In genomic region chr10:40459141-40459540, GRCm38 (mm10) we compare ENCODE assay signal across 12 mouse cellular contexts.
"Had no signal": no experiment of that assay in that cellular context is flagged by ENCODE, and none has a peak within 500 bp of the region (broad histone marks: within the 10 kb centered on the region; RNA-seq: fewer than 3 reads in every experiment).

No protein-coding gene starts in this region.

- DNase-seq: left cerebral cortex, postnatal 4 days; liver; liver, embryonic 13.5 days; liver, postnatal 0 days; lung, adult 18-20 months; lung, adult 2 months; lung, embryonic 14.5 days; lung, postnatal 10 days; lung, postnatal 14 days; lung, postnatal 36 days; lung, postnatal 4 days; midbrain, embryonic 14.5 days had no signal
